Mouse (Mus musculus): ENCODE measurements around the gene Timd4. TPM values are rescaled to one million over a fixed set of nuclear protein-coding genes. Genes with fewer than 3 reads are reported as not detected.

The Timd4 gene
- 0.09 and 0.33 TPM in 2 replicates for polyA plus RNA-seq (2012; rRNA removed)

DNA sequence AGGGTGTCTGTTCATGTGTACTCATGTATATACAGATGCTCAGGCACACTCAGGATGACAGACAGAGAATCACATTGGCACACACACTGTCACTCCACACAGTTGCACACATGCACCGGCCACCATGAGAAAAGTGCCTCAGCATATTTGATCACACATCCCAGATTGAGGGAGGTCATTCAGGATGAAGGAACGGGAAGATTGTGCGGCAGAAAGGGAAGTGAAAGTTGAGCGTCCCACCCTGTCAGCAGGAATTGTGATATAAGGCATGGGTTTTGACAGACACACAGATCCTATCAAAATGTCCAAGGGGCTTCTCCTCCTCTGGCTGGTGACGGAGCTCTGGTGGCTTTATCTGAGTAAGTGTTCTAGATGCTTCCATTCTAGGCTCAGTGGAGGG lies at the start of gene Timd4:
Gene Timd4 (plus strand): TSS at position 290 of the 400 bp plus-strand sequence.

Other genes with a start within 250 kb of the Timd4 start
- gene BC053393, start 239.3 kb upstream of the Timd4 start, polyA plus RNA-seq (2012; rRNA removed), result not detected in 2 replicates
- gene Dppa1, start 181.5 kb upstream of the Timd4 start, polyA plus RNA-seq (2012; rRNA removed), result not detected in 2 replicates
- gene Timd2, start 103.7 kb upstream of the Timd4 start, polyA plus RNA-seq (2012; rRNA removed), result 0.53 and 1.3 TPM in 2 replicates
- 0.17 TPM in 1 of 2 replicates, not detected in the other for gene Havcr1, start 75.7 kb upstream of the Timd4 start, polyA plus RNA-seq (2012; rRNA removed)